Mouse (Mus musculus): ENCODE measurements around the gene Cyb5b.
"Not testable (repeated sequence)": the region's sequence is repeated elsewhere in the genome, so short reads cannot be mapped to it uniquely, and the experiment has no call there.

The Cyb5b gene

DNA sequence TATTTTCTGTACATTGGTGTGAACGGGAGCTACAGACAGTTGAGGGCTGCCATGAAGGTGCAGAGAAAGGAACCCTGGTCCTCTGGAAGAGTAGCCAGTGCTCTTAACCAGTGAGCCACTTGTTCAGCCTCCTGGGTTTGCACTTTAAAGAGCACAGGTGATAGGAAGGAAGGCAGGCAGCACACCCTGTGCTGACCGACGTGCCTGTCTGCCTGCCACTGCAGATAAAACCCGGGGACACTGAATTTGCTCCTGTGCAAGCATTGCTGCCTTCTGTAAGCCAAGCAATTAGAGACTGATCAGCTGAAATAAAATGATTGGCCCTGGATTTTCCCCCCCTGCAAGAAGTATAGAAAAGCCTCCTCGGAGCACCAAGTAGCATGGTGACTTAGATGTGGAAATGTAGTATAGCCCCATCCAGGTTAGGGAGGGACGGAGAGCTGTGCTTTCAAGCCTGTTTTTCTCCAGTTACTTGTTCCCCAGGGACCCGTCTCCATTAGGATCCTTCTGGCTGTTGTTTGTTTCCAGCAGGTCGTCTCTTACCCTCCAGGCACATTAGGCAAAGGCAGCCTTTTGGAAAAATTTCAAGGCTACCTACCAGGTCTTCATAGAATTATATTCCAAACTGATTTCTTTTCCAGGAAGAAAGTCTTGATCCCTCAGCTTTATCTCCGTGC, 22.7 kb downstream of the Cyb5b start:
- DNase-seq (ENCODE audit: low spot score), result no peak

DNA sequence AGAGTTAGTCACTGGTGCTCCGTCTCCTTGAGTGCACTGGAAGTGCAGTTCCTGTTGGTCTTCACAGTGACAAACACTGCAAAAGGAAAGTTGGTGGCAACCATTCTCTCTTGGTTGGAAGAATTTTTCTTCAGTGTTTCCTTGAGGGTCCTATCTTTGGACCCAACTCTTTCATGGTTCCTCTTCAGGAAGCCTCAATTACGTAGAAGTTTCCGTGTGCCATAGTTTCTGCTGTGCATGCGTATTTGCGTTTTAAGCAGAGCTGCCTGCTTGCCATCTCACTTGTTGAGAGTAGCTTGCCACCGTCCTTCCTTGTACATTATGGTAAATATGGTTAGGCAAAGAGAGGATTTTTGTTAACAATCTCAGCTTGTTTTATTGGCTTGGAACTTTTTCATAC, 30.7 kb downstream of the Cyb5b start:
- DNase-seq (ENCODE audit: low spot score), result no peak

DNA sequence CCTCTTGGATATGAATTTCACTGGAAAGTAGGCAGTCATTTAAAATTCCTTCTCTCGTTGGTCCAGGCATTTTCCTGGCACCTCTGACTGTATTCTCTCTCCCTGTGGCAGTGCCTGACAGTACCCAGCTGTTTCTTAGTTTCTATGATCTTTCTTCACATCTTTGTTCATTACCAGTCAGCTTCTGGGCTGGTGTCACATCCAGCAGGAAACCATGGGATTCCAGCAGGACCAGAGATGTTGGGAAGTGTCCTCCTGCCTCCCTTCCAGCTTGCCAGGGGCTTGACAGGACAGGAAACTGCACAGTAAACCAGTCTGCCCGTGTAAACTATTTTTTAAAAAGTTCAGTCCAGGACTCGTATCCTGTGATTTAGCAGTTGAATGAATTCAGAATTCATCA, 34.6 kb downstream of the Cyb5b start:
- DNase-seq (ENCODE audit: low spot score), result no peak

DNA sequence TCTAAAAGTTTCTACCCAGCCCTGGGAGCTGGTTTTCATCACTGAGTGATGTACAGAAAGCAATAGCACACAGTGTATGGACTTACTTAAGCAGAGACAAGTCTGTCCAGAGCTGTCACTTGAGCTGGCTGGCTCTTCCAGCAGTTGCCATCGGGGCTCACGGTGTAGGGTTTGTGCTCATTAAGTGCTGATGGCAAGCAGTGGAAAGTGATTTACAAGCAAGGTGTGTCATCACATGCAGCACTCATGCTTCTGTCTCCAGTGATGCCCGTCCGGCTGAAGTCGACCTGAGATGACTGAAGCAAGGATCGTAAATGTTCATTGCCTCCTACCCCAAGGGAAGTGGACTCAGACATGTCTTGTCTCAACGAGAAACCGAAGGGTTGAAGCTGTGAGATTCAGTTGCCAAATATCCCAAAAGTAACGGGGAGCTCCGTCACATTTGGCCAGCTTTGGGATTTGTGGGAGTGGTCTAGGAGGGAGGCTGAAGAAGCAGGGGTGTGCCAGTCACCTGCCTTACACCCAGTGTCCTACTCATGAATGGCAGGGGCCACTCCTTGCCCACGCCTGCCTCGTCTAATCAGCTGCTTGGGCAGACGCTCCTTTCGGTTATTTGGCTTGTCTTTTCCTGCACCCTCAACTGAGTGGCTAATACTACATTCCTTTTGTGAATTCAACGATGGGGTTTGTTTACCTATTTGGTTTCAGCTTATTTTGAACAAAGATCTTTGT, 36.4 kb downstream of the Cyb5b start:
- no peak for DNase-seq (ENCODE audit: low spot score)

DNA sequence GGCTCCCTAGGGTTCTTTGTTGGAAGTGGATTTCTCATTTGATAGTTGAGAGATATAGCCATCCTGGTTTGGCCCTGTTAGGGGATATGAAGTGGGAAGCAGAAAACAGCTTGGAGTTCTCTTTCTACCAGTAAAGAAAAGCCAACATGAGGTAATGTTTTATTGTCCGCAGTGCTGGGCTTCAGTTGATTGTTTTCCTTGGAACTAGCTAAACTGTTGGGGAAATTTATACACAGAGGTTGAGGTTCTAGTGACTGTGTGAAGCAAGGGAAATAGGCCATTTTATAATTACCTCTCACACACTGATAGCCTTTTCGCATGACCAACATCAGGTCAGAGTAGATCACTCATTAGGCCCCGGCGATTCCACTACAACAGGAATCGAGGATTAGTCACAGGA, 37.2 kb downstream of the Cyb5b start:
- DNase-seq (ENCODE audit: low spot score), result no peak

DNA sequence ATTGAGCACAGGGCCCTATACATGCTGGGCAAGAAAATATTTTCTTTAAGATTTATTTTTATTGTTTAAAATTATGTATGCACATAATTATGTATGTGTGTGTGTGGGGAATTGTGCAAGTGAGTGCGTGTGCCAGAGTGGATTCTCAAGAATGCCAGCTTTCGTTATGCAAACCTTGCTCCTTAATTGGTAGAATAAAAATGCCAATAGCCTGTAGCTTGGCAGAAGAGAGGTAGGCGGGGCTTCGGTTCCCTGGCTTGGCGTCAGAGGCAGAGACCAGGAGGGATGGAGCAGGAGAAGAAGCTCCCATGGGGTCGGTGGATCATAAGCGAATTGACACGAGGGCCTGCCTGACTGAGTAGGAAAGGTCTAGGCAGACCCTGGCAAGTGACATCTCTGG, 42.2 kb downstream of the Cyb5b start:
- no peak for DNase-seq (ENCODE audit: low spot score)

DNA sequence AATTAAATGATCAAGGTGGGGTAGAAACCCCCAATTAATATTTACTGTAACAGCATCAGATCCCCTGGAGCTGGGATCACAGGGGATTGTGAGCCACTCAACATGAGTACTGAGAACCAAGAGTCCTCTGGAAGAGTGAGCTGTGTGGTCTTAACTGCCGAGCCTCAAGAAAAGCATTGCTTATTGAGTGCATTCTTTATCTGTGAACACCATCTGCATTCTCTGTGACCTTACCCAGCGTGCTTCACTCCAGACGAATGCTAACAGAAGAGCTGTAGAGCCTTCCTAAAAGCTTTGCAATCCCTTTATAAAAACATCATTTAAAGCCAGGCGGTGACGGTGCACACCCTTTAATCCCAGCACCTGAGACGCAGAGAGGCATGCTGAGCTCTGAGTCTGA, 42.9 kb downstream of the Cyb5b start:
- no peak for DNase-seq (ENCODE audit: low spot score)

DNA sequence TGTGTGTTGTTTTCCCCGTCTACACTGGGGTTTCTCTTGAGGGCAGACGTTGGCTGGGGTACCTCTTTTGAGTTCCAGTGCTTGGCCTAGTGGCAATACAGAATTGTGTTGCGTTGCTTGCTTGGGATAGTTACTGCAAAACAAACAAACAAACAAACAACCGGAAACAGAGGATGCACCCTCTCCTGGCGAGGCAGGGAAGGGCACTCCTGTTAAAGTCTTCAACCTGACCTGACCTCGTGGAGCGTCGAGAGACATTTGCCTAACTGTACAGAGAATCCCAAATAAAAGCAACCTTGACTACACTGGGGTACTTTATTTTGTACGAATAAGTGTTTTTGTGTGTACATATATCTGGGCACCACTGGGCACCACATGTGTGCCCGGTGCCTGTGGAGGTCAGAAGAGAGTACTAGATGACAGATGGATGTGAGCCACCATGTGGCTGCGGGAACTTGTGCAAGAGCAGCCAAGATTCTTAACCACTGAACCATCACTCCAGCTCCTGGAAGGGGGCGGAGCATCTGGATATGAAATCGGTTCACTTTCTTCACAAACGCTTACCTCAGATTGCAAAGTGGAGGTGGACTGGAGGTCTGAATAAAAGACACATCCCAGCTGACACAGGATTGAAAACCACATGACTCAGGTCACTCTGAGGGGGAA, 44.5 kb downstream of the Cyb5b start:
- DNase-seq (ENCODE audit: low spot score), result no peak

DNA sequence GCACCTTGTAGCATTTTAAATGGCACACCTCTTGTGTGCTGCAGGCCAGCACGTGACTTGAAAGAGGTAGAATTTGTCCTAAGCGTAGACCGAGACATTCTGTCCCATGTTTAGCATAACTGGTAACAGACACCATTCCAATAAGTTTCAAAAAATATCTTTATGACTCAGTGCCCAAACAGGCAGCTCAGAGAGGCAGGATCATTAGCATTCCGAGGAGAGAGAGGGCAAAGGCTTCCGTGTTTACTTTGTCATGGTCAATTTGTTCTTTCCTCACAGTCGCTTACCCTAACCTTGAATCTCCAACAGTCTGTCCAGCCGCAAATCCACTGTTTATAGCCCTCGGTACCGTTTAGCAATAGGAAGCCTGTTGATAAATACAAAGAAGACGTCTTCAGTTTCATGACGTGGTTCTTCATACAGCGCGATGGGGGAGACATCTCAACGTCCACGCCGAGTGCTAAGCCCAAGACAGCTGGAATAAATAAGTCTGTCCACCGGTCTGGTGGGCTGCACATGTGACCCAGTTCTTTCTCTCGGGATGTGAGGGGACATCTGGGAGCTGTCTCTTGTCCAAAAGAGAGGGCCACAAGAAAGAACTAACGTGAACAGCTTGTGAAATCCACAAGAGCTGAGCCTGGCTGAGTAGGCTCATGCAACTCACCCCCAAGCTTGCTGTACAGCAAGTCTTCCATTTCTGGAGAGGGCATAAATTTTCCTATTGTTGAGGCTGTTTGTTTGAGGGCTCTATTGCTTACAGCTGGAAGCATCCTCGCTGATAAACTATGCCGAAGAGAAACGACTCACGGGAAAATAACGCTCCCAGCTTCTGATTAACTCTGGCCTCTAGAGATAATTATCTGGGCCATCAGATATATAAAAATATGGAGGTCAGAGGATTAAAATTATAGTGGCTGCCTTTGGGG, 47.7 kb downstream of the Cyb5b start:
- DNase-seq (ENCODE audit: low spot score), result no peak

DNA sequence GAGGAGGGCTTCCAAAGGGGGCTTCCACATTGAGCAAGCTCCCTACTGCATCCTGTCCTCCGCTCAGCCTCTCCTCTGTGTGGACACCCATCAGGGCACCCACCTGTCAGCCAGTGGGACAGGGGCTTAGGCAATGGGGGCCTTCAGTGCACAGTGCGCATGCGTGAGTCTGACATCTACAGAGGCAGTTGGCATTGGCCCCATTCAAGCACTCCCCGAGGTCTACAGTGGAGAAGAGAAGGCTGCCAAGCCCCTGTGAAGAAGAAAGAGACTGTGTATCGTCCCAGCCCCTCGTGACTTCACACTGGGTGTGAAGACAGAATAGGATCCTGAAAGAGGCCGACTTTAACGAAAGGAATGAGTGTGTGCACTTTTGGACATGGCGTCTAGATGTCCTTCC, 54.7 kb downstream of the Cyb5b start:
- no peak for DNase-seq (ENCODE audit: low spot score)

DNA sequence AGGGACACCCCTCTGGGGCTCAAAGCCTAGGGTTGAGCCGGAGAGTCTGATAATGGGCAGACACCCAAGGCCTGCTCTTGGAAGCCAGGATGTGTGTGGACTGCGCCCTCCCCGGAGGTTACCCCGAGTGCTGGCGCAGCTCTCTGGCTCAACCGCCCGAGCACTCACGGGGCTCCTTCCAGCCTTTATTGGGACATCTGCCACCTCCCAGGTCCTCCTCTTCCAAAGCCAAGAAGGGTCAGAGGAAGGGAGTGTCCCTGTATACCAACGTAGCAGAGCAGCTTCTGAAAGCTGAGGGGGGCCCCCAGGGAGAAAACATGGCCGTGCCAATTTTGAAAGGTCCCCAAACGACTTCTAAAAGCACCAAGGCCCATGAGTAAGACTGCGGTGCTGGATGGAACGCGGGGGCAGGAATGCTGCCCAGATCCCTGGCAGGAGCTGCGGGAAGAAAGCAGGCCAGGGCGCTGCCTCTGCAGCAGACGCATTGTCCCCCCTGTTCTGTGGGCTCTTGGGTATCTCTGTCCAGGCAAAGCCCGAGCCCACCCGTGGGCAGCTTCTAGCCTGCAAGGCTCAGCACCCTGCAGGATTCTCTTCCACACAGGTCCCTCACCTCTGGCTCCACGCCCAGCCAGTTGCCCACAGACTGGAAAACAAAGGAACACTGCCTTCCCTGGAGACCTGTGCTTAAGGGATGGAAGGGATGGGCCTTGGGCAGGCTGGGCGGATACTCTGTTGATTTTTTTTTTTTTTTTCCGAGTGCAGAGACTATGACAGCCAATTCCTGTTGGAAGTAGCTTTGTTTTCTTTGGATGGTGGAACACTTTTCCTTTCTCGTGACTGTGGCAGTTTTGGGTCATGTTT, 55.5 kb downstream of the Cyb5b start:
- DNase-seq (ENCODE audit: low spot score), result no peak

DNA sequence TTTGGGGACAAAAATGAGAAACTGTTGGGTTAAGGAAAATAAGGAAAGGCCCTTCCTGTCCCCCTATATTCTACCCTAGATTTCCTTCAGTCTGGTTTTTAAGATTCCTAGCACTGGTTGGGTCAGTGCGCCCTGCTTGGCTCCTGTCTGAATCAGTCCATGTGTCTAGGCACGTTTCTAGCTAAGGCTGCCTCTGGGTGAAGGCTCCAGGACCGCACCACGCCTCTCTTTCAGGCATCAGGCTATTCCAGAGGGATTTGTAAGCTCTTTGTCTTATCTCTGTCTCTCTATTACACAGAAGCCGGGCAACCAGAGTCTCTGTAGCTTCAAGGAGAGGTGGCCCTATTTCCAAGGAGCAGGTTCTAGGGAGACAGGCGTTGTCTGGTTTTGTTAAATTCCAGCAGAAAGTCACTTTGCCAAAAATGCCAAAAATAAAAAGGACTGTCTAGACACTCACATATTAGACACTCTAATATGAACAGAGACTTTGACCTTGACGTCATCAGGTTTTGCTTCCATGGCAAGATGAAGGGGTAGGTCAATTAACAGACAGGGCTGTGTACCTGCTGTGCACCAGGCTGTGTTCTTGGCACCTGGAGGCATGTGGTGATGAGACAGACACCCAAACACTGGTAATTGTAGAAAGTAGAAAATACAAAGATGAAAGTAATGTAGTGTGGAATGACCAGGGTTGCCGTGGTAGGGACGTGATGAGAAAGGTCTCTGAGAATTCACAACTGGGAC, 56.5 kb downstream of the Cyb5b start:
- no peak for DNase-seq (ENCODE audit: low spot score)

DNA sequence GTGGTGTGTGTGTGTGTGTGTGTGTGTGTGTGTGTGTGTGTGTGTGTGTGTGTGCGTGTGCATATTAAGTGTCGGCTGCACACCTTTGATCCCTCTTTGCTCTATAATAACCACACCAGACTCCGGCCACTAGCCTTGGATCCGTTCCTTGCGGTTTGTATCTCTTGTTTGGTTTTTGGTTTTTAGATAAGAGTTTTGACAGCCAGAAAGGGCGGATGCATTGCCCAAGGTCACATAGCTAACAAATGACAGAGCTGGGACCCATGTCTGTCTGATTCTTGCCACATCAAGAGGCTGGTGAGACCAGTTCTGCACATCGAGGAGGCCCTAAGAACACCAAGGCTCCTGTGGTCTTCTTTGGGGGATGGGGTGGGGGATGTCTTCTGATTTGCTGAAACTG, 58.7 kb downstream of the Cyb5b start:
- DNase-seq (ENCODE audit: low spot score), result no peak

DNA sequence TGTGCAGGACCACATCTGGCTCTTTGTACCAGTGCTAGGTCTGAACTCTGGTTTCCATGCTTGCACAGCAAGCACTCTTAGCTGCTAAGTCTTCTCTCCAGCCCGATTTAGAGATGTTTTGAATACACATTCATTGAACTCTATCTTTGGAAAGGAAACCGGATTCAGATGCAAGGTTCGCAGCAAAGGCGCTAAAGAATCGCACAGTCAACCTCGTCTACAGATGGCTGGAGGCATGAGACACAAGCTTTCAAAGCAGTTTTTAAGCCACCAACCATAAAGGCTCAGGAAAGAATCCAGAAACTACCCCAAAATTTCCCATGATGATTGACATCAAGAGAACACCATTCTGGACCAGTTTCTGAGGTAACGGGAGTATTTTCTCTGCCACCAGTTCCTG, 61.6 kb downstream of the Cyb5b start:
- no peak for DNase-seq (ENCODE audit: low spot score)

DNA sequence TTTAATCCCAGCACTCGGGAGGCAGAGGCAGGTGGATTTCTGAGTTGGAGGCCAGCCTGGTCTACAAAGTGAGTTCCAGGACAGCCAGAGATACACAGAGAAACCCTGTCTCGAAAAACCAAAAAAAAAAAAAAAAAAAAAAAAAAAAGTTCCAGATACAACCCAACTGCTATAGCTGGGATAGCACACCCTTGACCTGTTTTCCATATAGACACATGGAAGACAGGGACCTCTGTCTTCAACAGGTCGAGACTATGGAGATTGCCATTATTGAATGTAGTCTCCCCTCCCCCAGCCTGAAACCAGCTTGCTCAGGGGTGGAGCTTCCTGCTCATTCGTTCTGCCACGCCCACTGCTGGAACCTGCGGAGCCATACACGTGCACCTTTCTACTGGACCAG, 66.8 kb downstream of the Cyb5b start:
- DNase-seq (ENCODE audit: low spot score), result not testable (repeated sequence)

DNA sequence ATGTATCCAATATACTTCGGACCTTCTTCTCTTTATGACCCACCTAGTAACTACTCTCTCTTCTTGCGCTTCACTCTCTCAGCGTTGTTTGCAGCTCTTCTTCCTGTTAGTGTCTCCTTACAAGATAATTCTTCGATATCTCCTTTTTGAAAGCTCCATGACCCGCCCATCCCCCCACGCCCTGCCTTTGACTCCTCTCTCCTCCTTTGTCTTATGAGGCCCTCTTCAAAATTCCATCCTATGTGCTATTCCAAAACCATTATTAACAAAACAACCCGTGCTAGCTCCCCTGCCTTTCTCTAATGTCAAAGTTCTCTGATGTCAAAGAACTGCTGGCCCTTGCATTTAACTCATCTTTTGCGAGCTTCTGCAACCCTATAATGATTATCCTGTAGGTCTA, 67.7 kb downstream of the Cyb5b start:
- DNase-seq (ENCODE audit: low spot score), result no peak

DNA sequence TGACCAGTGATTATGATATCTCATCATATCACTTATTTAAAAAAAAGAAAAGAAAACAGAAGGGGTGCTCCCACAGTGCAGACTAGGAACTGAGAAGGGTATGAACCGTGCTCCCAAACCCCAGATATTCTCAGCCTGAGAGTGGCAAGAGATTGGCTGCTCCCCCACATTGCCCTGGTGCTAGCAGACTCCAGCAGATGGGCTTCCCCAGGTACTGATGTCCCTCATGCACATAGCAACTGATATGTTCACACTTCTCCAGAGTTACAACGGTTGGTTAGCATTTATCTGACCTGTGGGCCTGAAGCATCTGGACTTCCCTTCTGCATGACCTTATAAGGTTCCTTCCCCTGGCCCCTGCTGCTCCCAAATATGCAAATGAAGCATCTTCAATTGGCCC, 68.6 kb downstream of the Cyb5b start:
- no peak for DNase-seq (ENCODE audit: low spot score)

DNA sequence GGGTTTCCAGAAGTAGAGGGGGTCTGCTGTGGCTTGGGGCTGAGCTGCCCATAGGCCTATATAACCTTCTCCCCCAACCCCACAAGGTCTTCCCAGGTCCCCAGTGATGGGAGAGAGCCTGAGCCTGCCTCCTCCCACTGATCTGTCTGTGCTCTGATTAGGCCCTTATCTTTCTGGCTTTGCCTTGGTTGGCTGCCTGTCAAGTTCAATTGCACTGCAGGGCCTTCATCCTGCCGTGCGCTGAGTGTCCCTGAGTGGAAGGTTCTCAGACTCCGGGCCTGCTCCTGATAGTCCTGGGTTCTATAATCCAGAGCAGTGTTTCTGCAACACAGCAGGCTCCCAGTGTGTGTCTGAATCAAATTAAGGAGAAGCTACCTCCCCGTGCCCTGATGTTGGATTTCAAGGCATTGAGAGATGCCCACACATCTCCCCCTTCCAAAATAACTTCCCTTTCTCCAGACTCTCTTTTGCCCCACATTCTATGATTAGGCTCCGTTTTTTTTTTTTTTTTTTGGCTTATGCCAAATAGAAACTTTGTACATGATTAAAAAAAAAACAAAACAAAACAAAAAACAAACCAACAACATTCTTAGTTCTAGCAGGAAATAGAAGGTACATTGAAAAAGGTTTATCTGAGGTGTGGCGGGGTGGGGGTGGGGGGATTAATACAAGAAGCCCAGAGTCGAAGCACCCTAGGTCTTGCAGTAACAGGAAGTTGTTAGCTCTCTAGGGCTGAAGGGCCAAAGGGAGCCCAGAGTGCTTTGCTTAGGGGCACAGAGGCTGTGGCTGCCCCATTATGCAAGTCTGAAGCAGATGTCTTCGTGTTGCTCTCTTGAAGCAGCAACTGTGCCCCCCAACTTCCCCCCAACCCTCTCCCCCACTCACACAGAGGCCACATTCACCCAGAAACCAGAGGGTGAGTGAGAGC, 71.7 kb downstream of the Cyb5b start:
- DNase-seq (ENCODE audit: low spot score), result no peak

DNA sequence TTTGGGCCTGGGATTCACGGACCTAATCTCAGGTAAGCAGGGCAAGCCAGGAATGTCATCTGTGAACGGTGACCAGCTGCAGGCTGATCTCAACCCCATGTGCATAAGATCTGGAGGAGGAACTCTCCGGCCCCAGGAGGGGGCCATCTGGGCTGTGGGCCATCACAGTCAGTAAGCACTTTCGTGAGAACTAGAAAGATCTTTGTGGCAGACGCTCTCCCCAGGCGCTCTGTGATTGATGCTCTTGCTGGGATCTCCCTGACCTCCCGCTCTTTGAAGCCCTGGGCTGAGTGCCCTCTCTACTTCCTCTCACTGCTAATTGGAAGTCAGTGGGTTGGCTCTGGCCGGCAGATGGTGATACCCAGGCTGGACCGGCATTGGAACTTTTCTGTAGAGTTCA, 75.7 kb downstream of the Cyb5b start:
- no peak for DNase-seq (ENCODE audit: low spot score)

Measured in spleen, adult 12 weeks (tissue).